Mouse (Mus musculus): Measurements from ENCODE around the gene Plk1. TPM values are rescaled to one million over a fixed set of nuclear protein-coding genes. Genes with fewer than 3 reads are reported as not detected.

Plk1 gene
- polyA plus RNA-seq, 1 experiment from 2014 or later, result 96.3 TPM

DNA sequence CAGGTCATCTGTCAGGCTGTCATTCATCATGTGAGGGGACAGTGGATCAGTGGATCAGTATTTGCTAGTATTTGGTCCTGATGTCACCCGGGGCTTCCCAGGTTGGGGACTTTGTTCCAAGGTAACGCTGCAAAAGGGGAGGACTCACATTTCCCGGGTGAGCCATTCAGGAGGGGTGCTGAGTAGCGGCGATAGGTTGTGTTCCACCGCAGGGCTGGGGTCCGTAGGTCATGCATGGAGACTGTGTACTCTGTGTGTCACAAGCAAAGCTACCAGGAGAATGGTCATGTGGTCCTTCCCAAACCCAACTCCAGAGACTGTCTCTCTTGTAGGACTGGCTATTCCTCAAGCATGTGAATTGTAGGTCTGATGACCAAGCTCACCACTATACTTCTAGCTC is 21.5 kb downstream of the Plk1 start:
- Histone ChIP-seq H3K4me3 (ENCODE audit: low read length) (no peak overlapping the region), H3K36me3 (ENCODE audit: control insufficient read depth, insufficient read depth) (no peaks in the 10 kb centered on the region), H3K9ac (ENCODE audit: low read length) (no peak overlapping the region), H3K27ac (ENCODE audit: low read length) (no peak overlapping the region), H3K9me3 (replicated peaks; ENCODE audit: control insufficient read depth, low read length) (no peaks in the 10 kb centered on the region), H3K4me1 (ENCODE audit: control insufficient read depth, insufficient read depth, low read length) (no peaks in the 10 kb centered on the region), H3K4me2 (ENCODE audit: low read depth, low read length) (no peak overlapping the region), H3K27me3 (ENCODE audit: control insufficient read depth, insufficient read depth, low read length) (peaks cover 2% of the 10 kb centered on the region; the same call in 1 of the 2 replicates)
- ATAC-seq (replicated peaks; ENCODE audit: extremely low read depth, insufficient read depth, low FRiP score), result no peak
- 81% methylated on average over 7 of the region's 7 CpGs for WGBS

DNA sequence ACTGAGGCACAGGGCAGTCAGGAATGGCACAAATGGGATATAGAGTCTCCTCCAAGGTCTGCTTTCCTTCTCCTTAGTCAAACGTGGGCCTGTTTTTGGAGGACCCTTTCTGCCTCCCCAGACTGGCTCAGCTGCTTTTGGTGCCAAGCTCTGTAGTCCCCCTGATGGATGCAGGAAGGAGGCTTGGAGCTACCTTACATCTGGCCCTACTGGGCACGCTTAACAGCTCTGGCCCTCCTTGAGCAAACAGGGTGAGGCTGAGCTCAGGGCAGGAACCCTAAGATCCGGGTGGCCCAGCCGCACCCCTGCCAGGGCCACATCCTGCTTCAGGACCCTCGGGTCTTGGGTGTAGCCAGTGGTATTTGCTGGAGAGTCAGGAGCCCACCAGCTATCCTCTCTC is 25.3 kb downstream of the Plk1 start:
- no peaks in the 10 kb centered on the region; the same call in 1 of the 2 replicates for H3K27me3 ChIP-seq (ENCODE audit: control insufficient read depth, insufficient read depth, low read length)
- no peak overlapping the region for H3K4me2 ChIP-seq (ENCODE audit: low read depth, low read length)
- no peaks in the 10 kb centered on the region for H3K36me3 ChIP-seq (ENCODE audit: control insufficient read depth, insufficient read depth)
- no peak overlapping the region for H3K4me3 ChIP-seq (ENCODE audit: low read length)
- H3K9me3 ChIP-seq (replicated peaks; ENCODE audit: control insufficient read depth, low read length), result no peaks in the 10 kb centered on the region
- ATAC-seq (replicated peaks; ENCODE audit: extremely low read depth, insufficient read depth, low FRiP score), result no peak
- no peak overlapping the region for H3K9ac ChIP-seq (ENCODE audit: low read length)
- WGBS, result 59% methylated on average over 5 of the region's 5 CpGs
- no peaks in the 10 kb centered on the region for H3K4me1 ChIP-seq (ENCODE audit: control insufficient read depth, insufficient read depth, low read length)
- no peak overlapping the region for H3K27ac ChIP-seq (ENCODE audit: low read length)

GRCm38 (mm10) chr7:122186043-122186442 is 26.8 kb downstream of the Plk1 start, which contains the start of gene Ern2:
Gene Ern2, minus strand, starts transcription at chr7:122186207.
- Histone ChIP-seq H3K36me3 (ENCODE audit: control insufficient read depth, insufficient read depth) (no peaks in the 10 kb centered on the region), H3K4me1 (ENCODE audit: control insufficient read depth, insufficient read depth, low read length) (no peaks in the 10 kb centered on the region), H3K27ac (ENCODE audit: low read length) (no peak within 1 kb of the TSS), H3K4me3 (ENCODE audit: low read length) (no peak within 1 kb of the TSS), H3K9ac (ENCODE audit: low read length) (no peak within 1 kb of the TSS), H3K27me3 (ENCODE audit: control insufficient read depth, insufficient read depth, low read length) (no peaks in the 10 kb centered on the region; the same call in 1 of the 2 replicates), H3K4me2 (ENCODE audit: low read depth, low read length) (no peak within 1 kb of the TSS), H3K9me3 (replicated peaks; ENCODE audit: control insufficient read depth, low read length) (no peaks in the 10 kb centered on the region)
- 14% methylated on average over 16 of the region's 17 CpGs for WGBS
- ATAC-seq (replicated peaks; ENCODE audit: extremely low read depth, insufficient read depth, low FRiP score), result no peak

DNA sequence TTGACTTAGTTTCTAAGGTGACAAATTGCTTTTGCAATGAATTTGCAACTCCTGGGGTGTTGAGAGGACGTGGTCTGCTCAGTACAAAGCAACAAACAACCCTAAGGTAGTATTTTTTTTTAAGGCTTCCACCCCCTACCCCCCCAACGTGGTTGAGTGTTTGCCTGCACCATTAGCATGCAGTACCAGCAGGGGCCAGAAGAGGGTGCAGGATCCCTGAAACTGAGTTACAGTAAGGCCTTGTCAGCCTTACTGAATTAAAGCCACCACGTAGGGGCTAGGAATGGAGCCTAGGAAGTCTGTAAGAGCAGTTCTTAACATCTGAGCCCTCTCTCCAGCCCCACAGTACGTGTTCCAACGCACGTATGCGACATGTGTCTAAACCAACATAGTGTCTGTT is 30.2 kb downstream of the Plk1 start:
- 30% methylated on average over 7 of the region's 7 CpGs for WGBS
- no peaks in the 10 kb centered on the region for H3K36me3 ChIP-seq (ENCODE audit: control insufficient read depth, insufficient read depth)
- H3K27me3 ChIP-seq (ENCODE audit: control insufficient read depth, insufficient read depth, low read length), result no peaks in the 10 kb centered on the region; the same call in 1 of the 2 replicates
- no peak overlapping the region for H3K27ac ChIP-seq (ENCODE audit: low read length)
- no peaks in the 10 kb centered on the region for H3K9me3 ChIP-seq (replicated peaks; ENCODE audit: control insufficient read depth, low read length)
- no peaks in the 10 kb centered on the region for H3K4me1 ChIP-seq (ENCODE audit: control insufficient read depth, insufficient read depth, low read length)
- H3K9ac ChIP-seq (ENCODE audit: low read length), result no peak overlapping the region
- no peak for ATAC-seq (replicated peaks; ENCODE audit: extremely low read depth, insufficient read depth, low FRiP score)
- H3K4me2 ChIP-seq (ENCODE audit: low read depth, low read length), result no peak overlapping the region
- no peak overlapping the region for H3K4me3 ChIP-seq (ENCODE audit: low read length)

- H3K9me3 ChIP-seq (replicated peaks; ENCODE audit: control insufficient read depth, low read length), result peaks cover 6% of the 10 kb centered on the region; the same call in 1 of the 2 replicates
- H3K4me3 ChIP-seq (ENCODE audit: low read length), result no peak overlapping the region
- H3K4me2 ChIP-seq (ENCODE audit: low read depth, low read length), result no peak overlapping the region
- ATAC-seq (replicated peaks; ENCODE audit: extremely low read depth, insufficient read depth, low FRiP score), result no peak
- 56% methylated on average over 10 of the region's 10 CpGs for WGBS
- no peak overlapping the region for H3K27ac ChIP-seq (ENCODE audit: low read length)
- H3K27me3 ChIP-seq (ENCODE audit: control insufficient read depth, insufficient read depth, low read length), result no peaks in the 10 kb centered on the region
- no peaks in the 10 kb centered on the region for H3K36me3 ChIP-seq (ENCODE audit: control insufficient read depth, insufficient read depth)
- H3K9ac ChIP-seq (ENCODE audit: low read length), result no peak overlapping the region
- no peaks in the 10 kb centered on the region for H3K4me1 ChIP-seq (ENCODE audit: control insufficient read depth, insufficient read depth, low read length)
Observed at GRCm38 (mm10) chr7:122191097-122191496, 31.9 kb downstream of the Plk1 start.

GRCm38 (mm10) chr7:122193919-122194318 is 34.7 kb downstream of the Plk1 start:
- ATAC-seq (replicated peaks; ENCODE audit: extremely low read depth, insufficient read depth, low FRiP score), result no peak
- Histone ChIP-seq H3K36me3 (ENCODE audit: control insufficient read depth, insufficient read depth) (no peaks in the 10 kb centered on the region), H3K4me1 (ENCODE audit: control insufficient read depth, insufficient read depth, low read length) (no peaks in the 10 kb centered on the region), H3K27ac (ENCODE audit: low read length) (no peak overlapping the region), H3K4me2 (ENCODE audit: low read depth, low read length) (no peak overlapping the region), H3K9ac (ENCODE audit: low read length) (no peak overlapping the region), H3K27me3 (ENCODE audit: control insufficient read depth, insufficient read depth, low read length) (no peaks in the 10 kb centered on the region), H3K9me3 (replicated peaks; ENCODE audit: control insufficient read depth, low read length) (peaks cover 6% of the 10 kb centered on the region; the same call in 1 of the 2 replicates), H3K4me3 (ENCODE audit: low read length) (no peak overlapping the region)

- no peaks in the 10 kb centered on the region for H3K36me3 ChIP-seq (ENCODE audit: control insufficient read depth, insufficient read depth)
- no peak overlapping the region for H3K4me3 ChIP-seq (ENCODE audit: low read length)
- H3K4me2 ChIP-seq (ENCODE audit: low read depth, low read length), result no peak overlapping the region
- no peak overlapping the region for H3K27ac ChIP-seq (ENCODE audit: low read length)
- no peaks in the 10 kb centered on the region for H3K27me3 ChIP-seq (ENCODE audit: control insufficient read depth, insufficient read depth, low read length)
- WGBS, result 72% methylated on average over 9 of the region's 9 CpGs
- H3K9me3 ChIP-seq (replicated peaks; ENCODE audit: control insufficient read depth, low read length), result peaks cover 6% of the 10 kb centered on the region; the same call in 1 of the 2 replicates
- ATAC-seq (replicated peaks; ENCODE audit: extremely low read depth, insufficient read depth, low FRiP score), result no peak
- H3K9ac ChIP-seq (ENCODE audit: low read length), result no peak overlapping the region
- no peaks in the 10 kb centered on the region for H3K4me1 ChIP-seq (ENCODE audit: control insufficient read depth, insufficient read depth, low read length)
Observed at GRCm38 (mm10) chr7:122196771-122197170, 37.5 kb downstream of the Plk1 start.

DNA sequence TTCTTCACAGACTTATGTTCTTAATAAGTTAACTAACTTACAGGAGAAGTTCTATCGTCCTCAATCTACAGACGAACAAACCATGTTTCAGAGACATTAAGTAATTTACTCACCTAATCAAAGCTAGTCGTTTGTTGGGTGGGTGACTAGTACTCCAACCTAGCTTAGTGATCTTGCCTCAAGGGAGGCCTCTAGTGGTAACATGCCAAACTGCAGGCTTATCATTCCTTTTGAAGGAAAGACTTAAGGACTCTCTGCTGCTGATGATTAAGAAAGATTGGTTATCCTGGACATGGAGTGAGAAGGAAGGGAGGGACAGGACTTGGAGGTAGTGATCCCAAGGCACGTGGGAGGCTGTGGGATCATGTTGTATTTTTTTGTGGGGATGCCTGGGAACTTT is 38.1 kb downstream of the Plk1 start:
- no peaks in the 10 kb centered on the region for H3K27me3 ChIP-seq (ENCODE audit: control insufficient read depth, insufficient read depth, low read length)
- H3K9me3 ChIP-seq (replicated peaks; ENCODE audit: control insufficient read depth, low read length), result peaks cover 6% of the 10 kb centered on the region; the same call in 1 of the 2 replicates
- no peaks in the 10 kb centered on the region for H3K36me3 ChIP-seq (ENCODE audit: control insufficient read depth, insufficient read depth)
- ATAC-seq (replicated peaks; ENCODE audit: extremely low read depth, insufficient read depth, low FRiP score), result no peak
- H3K4me3 ChIP-seq (ENCODE audit: low read length), result no peak overlapping the region
- 29% methylated on average over 4 of the region's 4 CpGs for WGBS
- H3K27ac ChIP-seq (ENCODE audit: low read length), result no peak overlapping the region
- no peak overlapping the region for H3K4me2 ChIP-seq (ENCODE audit: low read depth, low read length)
- no peaks in the 10 kb centered on the region for H3K4me1 ChIP-seq (ENCODE audit: control insufficient read depth, insufficient read depth, low read length)
- H3K9ac ChIP-seq (ENCODE audit: low read length), result no peak overlapping the region

- H3K27me3 ChIP-seq (ENCODE audit: control insufficient read depth, insufficient read depth, low read length), result no peaks in the 10 kb centered on the region
- no peak overlapping the region for H3K9ac ChIP-seq (ENCODE audit: low read length)
- WGBS, result 18% methylated on average over 5 of the region's 5 CpGs
- no peaks in the 10 kb centered on the region for H3K36me3 ChIP-seq (ENCODE audit: control insufficient read depth, insufficient read depth)
- H3K27ac ChIP-seq (ENCODE audit: low read length), result no peak overlapping the region
- no peak overlapping the region for H3K4me3 ChIP-seq (ENCODE audit: low read length)
- no peak for ATAC-seq (replicated peaks; ENCODE audit: extremely low read depth, insufficient read depth, low FRiP score)
- peaks cover 6% of the 10 kb centered on the region; the same call in 1 of the 2 replicates for H3K9me3 ChIP-seq (replicated peaks; ENCODE audit: control insufficient read depth, low read length)
- no peaks in the 10 kb centered on the region for H3K4me1 ChIP-seq (ENCODE audit: control insufficient read depth, insufficient read depth, low read length)
- no peak overlapping the region for H3K4me2 ChIP-seq (ENCODE audit: low read depth, low read length)
Observed at GRCm38 (mm10) chr7:122199296-122199695, 40.1 kb downstream of the Plk1 start.
